Mouse (Mus musculus) embryonic facial prominence, embryonic 13.5 days (tissue): Measurements from ENCODE around the gene Sdsl. TPM values are rescaled to one million over a fixed set of nuclear protein-coding genes. Genes with fewer than 3 reads are reported as not detected.

ENCODE experiments used
- ATAC-seq: fragments of 200-750 bp; cut with Nextera tagmentation; 2 replicates; pipeline ENCODE4 v1.8.0; 2017; ENCODE audit warnings: low read depth; ENCODE audit not compliant: insufficient number of reproducible peaks, insufficient read depth, low FRiP score, low TSS enrichment
- H3K27ac ChIP-seq: fragments of 300-500 bp; sonication (generic); 2 replicates; pipeline ENCODE4 v1.5.1; 2015; ENCODE audit warnings: moderate library complexity, mild to moderate bottlenecking, inconsistent platforms
- H3K27me3 ChIP-seq: fragments of 300-500 bp; sonication (generic); 2 replicates; pipeline ENCODE4 v1.6.1; 2015; ENCODE audit warnings: mild to moderate bottlenecking, inconsistent platforms
- H3K36me3 ChIP-seq: fragments of 300-500 bp; sonication (generic); 2 replicates; pipeline ENCODE4 v1.6.1; 2015; ENCODE audit warnings: mild to moderate bottlenecking, inconsistent platforms
- H3K4me1 ChIP-seq: fragments of 300-500 bp; sonication (generic); 2 replicates; pipeline ENCODE4 v1.6.1; 2015; ENCODE audit warnings: inconsistent platforms
- H3K4me2 ChIP-seq: fragments of 300-500 bp; sonication (generic); 2 replicates; pipeline ENCODE4 v1.6.1; 2015; ENCODE audit warnings: moderate library complexity, mild to moderate bottlenecking, inconsistent platforms
- H3K4me3 ChIP-seq: fragments of 300-500 bp; sonication (generic); 2 replicates; pipeline ENCODE4 v1.5.1; 2015; ENCODE audit warnings: mild to moderate bottlenecking, inconsistent platforms
- H3K9ac ChIP-seq: fragments of 300-500 bp; sonication (generic); 2 replicates; pipeline ENCODE4 v1.6.1; 2015; ENCODE audit warnings: mild to moderate bottlenecking, inconsistent platforms
- H3K9me3 ChIP-seq: fragments of 300-500 bp; sonication (generic); 2 replicates; pipeline ENCODE4 v1.6.1; 2016; ENCODE audit warnings: inconsistent platforms
- WGBS: fragments of 180-500 bp; shearing (Covaris S2); methylation state at CpG from one replicate; pipeline ENCODE4 v1.1.7; 2015; ENCODE audit warnings: mixed read lengths; 5-methylcytosine and 5-hydroxymethylcytosine counted together
- polyA plus RNA-seq: library from polyadenylated mRNA; unstranded; fragments of >200 nt; fragmentation: Nextera tagmentation; extraction: Ambion mirVana; gene quantifications from 2 replicates; pipeline ENCODE4 v1.2.1, GENCODE M21; 2015

The Sdsl gene
- polyA plus RNA-seq, 1 experiment from 2014 or later = 2.5 TPM

DNA sequence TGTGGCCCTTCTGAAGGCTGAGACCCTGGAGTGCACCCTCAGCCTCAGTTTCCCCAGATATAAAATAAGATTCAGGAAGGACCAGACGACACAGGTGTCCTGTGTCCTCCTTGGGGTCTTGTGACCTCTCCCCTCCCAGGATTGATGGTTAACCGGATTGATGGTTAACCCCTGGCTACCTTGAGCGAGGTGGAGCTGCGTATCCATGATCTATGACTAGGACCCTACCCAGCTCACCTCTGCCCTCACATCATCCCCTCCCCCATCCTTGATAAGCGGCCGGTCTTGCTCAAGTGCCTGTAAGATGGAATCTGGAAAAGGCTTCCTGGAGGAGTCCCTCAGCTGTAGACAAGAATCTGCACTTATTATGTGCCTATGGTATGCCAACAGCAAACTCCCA, 3.8 kb downstream of the Sdsl start:
- no peaks in the 10 kb centered on the region for H3K36me3 ChIP-seq
- H3K27me3 ChIP-seq = peaks cover 3% of the 10 kb centered on the region; the same call in 1 of the 2 replicates
- ATAC-seq = no peak
- WGBS = 84% methylated on average over 6 of the region's 6 CpGs
- no peak overlapping the region for H3K4me2 ChIP-seq
- peaks cover 3% of the 10 kb centered on the region; the same call in 1 of the 2 replicates for H3K9me3 ChIP-seq
- H3K4me3 ChIP-seq = no peak overlapping the region
- no peak overlapping the region for H3K27ac ChIP-seq
- no peaks in the 10 kb centered on the region for H3K4me1 ChIP-seq
- H3K9ac ChIP-seq = no peak overlapping the region

DNA sequence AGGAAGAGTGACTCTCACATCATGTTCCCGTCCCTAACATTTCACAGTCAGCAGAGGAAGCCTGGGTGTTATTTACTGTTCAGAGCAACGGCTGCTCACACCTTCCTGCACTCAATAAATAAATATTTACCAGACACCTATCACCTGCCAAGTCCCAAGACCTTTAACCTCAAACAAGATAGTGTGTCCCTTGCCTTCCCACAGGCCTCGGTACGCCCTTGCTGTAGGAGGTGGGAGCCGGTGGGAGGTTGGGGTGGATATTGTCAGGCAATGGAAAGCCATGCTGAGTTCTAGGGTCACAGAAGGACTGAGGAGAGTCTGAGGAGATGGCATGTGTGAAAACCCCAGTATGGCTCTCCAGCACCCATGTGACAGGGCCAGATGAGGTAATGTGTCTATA, 4.3 kb downstream of the Sdsl start:
- no peaks in the 10 kb centered on the region for H3K36me3 ChIP-seq
- peaks cover 3% of the 10 kb centered on the region; the same call in 1 of the 2 replicates for H3K9me3 ChIP-seq
- ATAC-seq = no peak
- no peak overlapping the region for H3K9ac ChIP-seq
- no peak overlapping the region for H3K4me2 ChIP-seq
- H3K27me3 ChIP-seq = peaks cover 6% of the 10 kb centered on the region; the same call in 1 of the 2 replicates
- 85% methylated on average over 5 of the region's 5 CpGs for WGBS
- no peaks in the 10 kb centered on the region for H3K4me1 ChIP-seq
- H3K27ac ChIP-seq = no peak overlapping the region
- no peak overlapping the region for H3K4me3 ChIP-seq

DNA sequence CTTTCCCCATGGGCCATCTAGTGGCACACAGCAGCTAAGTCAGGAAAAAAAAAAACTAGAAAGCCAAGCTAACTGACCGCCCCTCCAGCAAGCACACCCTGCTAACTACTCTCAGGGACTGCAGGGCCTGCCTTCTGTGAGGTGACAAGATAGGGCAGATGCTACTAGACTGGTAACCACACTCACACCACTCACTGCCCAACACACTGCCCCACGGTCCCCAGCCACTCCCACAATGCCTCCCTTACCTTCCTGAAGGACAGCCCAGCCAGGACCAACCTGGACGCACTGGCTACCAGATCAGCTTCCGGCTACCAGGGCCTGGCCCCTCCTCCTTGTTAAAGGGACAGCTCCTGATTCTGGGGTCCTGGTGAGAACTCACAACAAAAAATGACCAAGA, 5.6 kb downstream of the Sdsl start:
- Histone ChIP-seq H3K4me2 (no peak overlapping the region), H3K4me3 (no peak overlapping the region), H3K36me3 (no peaks in the 10 kb centered on the region), H3K9me3 (peaks cover 3% of the 10 kb centered on the region; the same call in 1 of the 2 replicates), H3K27ac (no peak overlapping the region), H3K9ac (no peak overlapping the region), H3K27me3 (peaks cover 16% of the 10 kb centered on the region), H3K4me1 (no peaks in the 10 kb centered on the region)
- no peak for ATAC-seq
- 6% methylated on average over 4 of the region's 4 CpGs for WGBS

DNA sequence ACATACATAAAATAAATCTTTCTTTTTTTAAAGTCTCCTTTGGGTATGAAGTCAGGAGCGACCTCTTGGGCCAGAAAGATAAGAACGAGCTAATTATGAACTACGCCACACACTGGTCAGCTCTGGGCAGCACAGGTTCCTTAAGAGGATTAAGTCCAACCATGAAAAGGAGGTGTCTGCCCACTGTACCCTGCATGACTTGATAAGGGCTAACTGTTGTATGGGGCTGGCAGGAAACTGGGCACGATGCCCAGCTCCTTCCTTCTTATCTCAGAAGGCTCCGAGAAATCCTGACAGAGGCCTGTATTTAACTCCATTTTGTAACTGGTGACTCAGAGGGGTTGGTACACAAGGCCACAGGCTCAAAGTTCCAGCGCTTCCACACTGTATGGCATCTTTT, 6.8 kb downstream of the Sdsl start:
- Histone ChIP-seq H3K9me3 (peaks cover 3% of the 10 kb centered on the region; the same call in 1 of the 2 replicates), H3K9ac (no peak overlapping the region), H3K4me3 (no peak overlapping the region), H3K36me3 (no peaks in the 10 kb centered on the region), H3K4me2 (no peak overlapping the region), H3K27me3 (peaks cover 21% of the 10 kb centered on the region), H3K27ac (no peak overlapping the region), H3K4me1 (no peaks in the 10 kb centered on the region)
- no peak for ATAC-seq
- 85% methylated on average over 6 of the region's 6 CpGs for WGBS

- no peaks in the 10 kb centered on the region for H3K36me3 ChIP-seq
- 45% methylated on average over 5 of the region's 5 CpGs for WGBS
- H3K27ac ChIP-seq = no peak overlapping the region
- H3K4me1 ChIP-seq = no peaks in the 10 kb centered on the region
- H3K4me3 ChIP-seq = no peak overlapping the region
- H3K9me3 ChIP-seq = peaks cover 3% of the 10 kb centered on the region; the same call in 1 of the 2 replicates
- H3K4me2 ChIP-seq = no peak overlapping the region
- peaks cover 21% of the 10 kb centered on the region for H3K27me3 ChIP-seq
- no peak overlapping the region for H3K9ac ChIP-seq
- no peak for ATAC-seq
Measured at GRCm38 (mm10) chr5:120465062-120465461, 7.5 kb downstream of the Sdsl start.

DNA sequence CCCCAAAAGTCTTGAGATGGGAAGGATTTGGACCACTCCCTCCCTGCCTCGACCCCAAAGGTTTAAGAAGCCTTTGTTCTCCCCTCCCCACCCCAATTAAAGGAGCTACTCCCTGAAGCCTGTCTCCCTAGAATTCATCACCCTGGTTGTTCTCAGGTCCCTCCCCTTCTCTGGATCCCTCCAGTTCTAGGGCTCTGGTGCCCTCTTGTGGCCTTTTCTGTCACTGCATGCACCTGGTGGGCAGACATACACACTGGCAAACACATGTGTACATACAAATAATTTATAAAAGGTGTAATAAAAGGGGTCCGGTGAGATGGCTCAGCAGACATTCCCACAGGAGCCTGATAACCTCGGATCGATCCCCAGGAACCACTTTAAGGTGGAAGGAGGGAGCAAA, 8.3 kb downstream of the Sdsl start:
- Histone ChIP-seq H3K4me2 (no peak overlapping the region), H3K27me3 (peaks cover 21% of the 10 kb centered on the region), H3K36me3 (no peaks in the 10 kb centered on the region), H3K4me3 (no peak overlapping the region), H3K4me1 (no peaks in the 10 kb centered on the region), H3K27ac (no peak overlapping the region), H3K9ac (no peak overlapping the region), H3K9me3 (peaks cover 3% of the 10 kb centered on the region; the same call in 1 of the 2 replicates)
- ATAC-seq = no peak
- 71% methylated on average over 4 of the region's 4 CpGs for WGBS

- Histone ChIP-seq H3K4me3 (no peak overlapping the region), H3K9me3 (peaks cover 3% of the 10 kb centered on the region; the same call in 1 of the 2 replicates), H3K4me1 (no peaks in the 10 kb centered on the region), H3K27ac (no peak overlapping the region), H3K36me3 (no peaks in the 10 kb centered on the region), H3K4me2 (no peak overlapping the region), H3K9ac (no peak overlapping the region), H3K27me3 (peaks cover 21% of the 10 kb centered on the region)
- 70% methylated on average over 15 of the region's 15 CpGs for WGBS
- ATAC-seq = no peak
Measured at GRCm38 (mm10) chr5:120461902-120462301, 10.7 kb downstream of the Sdsl start.

DNA sequence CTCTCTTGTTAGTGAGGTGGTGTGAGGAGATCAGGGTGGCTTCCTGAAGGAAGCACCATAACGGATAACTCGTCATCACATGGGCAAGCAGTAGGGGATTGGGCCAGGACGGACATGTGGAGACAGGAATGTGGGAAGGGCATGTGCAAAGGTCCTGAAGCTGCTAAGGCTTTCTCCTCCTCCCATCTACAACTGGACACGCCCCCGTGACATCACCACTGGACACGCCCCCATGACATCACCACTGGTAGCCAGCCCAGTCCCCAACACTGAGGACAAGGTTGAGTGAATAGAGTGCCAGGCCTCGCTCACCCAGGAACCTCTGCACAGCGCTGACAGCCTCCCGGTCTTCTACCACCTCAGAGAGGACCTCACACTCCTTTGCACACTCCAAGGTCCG, 13.5 kb downstream of the Sdsl start:
- no peak overlapping the region for H3K9ac ChIP-seq
- no peak overlapping the region for H3K4me3 ChIP-seq
- WGBS = 78% methylated on average over 10 of the region's 10 CpGs
- no peak overlapping the region for H3K27ac ChIP-seq
- H3K9me3 ChIP-seq = no peaks in the 10 kb centered on the region
- no peak overlapping the region for H3K4me2 ChIP-seq
- peaks cover 33% of the 10 kb centered on the region for H3K27me3 ChIP-seq
- ATAC-seq = no peak
- H3K36me3 ChIP-seq = no peaks in the 10 kb centered on the region
- no peaks in the 10 kb centered on the region for H3K4me1 ChIP-seq

GRCm38 (mm10) chr5:120457628-120458027, 15.0 kb downstream of the Sdsl start:
- WGBS = 6% methylated on average over 9 of the region's 9 CpGs

DNA sequence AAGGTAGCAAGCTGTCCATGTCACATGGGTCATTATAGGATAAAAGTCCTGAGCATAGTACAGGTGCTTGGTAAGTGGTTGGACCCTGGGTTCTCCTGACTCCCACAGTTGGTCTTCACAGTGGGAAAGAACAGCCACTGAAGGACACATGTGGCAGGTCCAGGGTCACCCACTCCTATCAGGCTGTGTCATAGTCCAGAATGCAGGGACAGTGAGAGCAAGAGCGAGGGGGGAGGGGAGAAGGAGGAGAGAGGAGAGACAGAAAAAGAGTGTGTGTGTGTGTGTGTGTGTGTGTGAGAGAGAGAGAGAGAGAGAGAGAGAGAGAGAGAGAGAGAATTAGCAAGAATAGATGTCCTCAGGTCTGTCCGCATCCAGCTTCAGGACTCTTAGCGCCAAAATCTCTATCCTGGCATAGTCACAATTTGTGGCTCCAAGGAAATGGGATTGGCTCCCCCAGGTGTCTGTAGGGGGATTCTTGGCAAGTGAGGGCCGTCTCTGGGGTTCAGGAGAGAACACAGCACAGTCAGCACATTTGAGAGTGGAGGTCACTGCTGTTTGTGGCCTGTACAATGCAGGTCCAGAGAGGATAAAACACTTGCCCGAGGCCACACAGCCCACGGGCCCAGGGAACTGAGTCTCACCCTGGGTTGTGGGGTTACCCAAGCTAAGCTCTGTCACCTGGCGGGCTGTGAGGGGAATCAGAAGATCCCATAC, 15.6 kb downstream of the Sdsl start:
- Histone ChIP-seq H3K4me1 (no peaks in the 10 kb centered on the region), H3K4me3 (no peak overlapping the region), H3K27ac (no peak overlapping the region), H3K9ac (no peak overlapping the region), H3K27me3 (peaks cover 18% of the 10 kb centered on the region), H3K36me3 (no peaks in the 10 kb centered on the region), H3K4me2 (no peak overlapping the region), H3K9me3 (no peaks in the 10 kb centered on the region)
- ATAC-seq = no peak
- 45% methylated on average over 7 of the region's 7 CpGs for WGBS

More at GRCm38 (mm10) chr5:120457628-120458027, 15.0 kb downstream of the Sdsl start:
- Histone ChIP-seq H3K36me3 (no peaks in the 10 kb centered on the region), H3K9ac (no peak overlapping the region), H3K27me3 (peaks cover 21% of the 10 kb centered on the region), H3K4me2 (no peak overlapping the region), H3K27ac (no peak overlapping the region), H3K4me1 (no peaks in the 10 kb centered on the region), H3K4me3 (no peak overlapping the region), H3K9me3 (no peaks in the 10 kb centered on the region)
- no peak for ATAC-seq

- no peak overlapping the region for H3K27ac ChIP-seq
- no peak overlapping the region for H3K4me3 ChIP-seq
- no peak overlapping the region for H3K4me2 ChIP-seq
- H3K4me1 ChIP-seq = no peaks in the 10 kb centered on the region
- no peaks in the 10 kb centered on the region for H3K9me3 ChIP-seq
- no peaks in the 10 kb centered on the region for H3K36me3 ChIP-seq
- peaks cover 12% of the 10 kb centered on the region for H3K27me3 ChIP-seq
- no peak for ATAC-seq
- 18% methylated on average over 1 of the region's 1 CpGs for WGBS
- H3K9ac ChIP-seq = no peak overlapping the region
Measured at GRCm38 (mm10) chr5:120456253-120456652, 16.4 kb downstream of the Sdsl start.

DNA sequence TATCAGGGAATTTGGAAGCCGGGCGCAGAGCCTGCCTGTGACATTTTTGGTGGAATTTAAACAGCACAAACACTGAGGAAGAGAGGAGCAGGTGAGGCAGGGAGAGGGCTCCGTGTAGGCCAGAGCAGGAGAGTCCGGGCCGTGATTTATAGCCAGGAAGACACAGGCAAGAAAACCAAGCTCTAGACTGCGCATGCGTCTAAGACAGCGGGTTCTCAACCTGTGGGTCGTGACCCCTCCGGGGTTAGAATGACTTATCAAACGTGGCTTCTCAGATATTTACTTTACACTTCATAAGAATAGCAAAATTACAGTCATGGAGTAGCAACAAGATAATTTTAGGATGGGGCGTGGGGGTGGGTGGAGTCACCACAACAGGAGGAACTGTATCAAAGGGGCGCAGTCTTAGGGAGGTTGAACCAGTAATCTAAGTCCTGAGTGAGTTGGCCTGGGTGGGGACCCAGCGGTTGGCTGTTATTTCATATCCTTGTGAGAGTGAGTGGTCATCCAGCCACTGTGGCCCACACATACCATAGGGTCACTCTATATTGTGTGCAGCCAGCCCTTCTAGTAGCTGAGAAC, 17.8 kb downstream of the Sdsl start:
- no peak for ATAC-seq
- Histone ChIP-seq H3K4me2 (no peak overlapping the region), H3K4me1 (no peaks in the 10 kb centered on the region), H3K9me3 (no peaks in the 10 kb centered on the region), H3K27me3 (peaks cover 12% of the 10 kb centered on the region), H3K4me3 (no peak overlapping the region), H3K9ac (no peak overlapping the region), H3K27ac (no peak overlapping the region), H3K36me3 (no peaks in the 10 kb centered on the region)
- 78% methylated on average over 14 of the region's 14 CpGs for WGBS
